Mouse (Mus musculus) CH12.LX (cell line): ENCODE data around the gene Washc2. TPM values are rescaled to one million over a fixed set of nuclear protein-coding genes. Genes with fewer than 3 reads are reported as not detected.

ENCODE experiments used
- DNase-seq: peaks from one replicate; pipeline ENCODE4 v3.0.0-alpha.2; 2013; ENCODE audit errors: extremely low read depth
- H3K27ac ChIP-seq: 2 replicates; pipeline ENCODE4 v1.5.1; 2012; ENCODE audit warnings: low read depth, mild to moderate bottlenecking, control low read depth, moderate library complexity; ENCODE audit not compliant: insufficient read depth
- H3K27me3 ChIP-seq: replicated peaks from 2 replicates; pipeline ENCODE3; 2012; ENCODE audit warnings: inconsistent platforms
- H3K36me3 ChIP-seq, 2 experiments: replicated peaks in 1 of 2; 2 replicates each; pipeline versions ENCODE3 to v1.6.1; 2012; ENCODE audit warnings: inconsistent platforms in 1 of 2, low read length in 1 of 2, mild to moderate bottlenecking in 1 of 2, mixed read lengths in 1 of 2, moderate library complexity in 1 of 2; ENCODE audit not compliant: control insufficient read depth in 1 of 2, insufficient read depth in 1 of 2
- H3K4me1 ChIP-seq, 2 experiments: 2 replicates each; pipeline ENCODE4 v1.6.1; 2012; ENCODE audit warnings: inconsistent platforms in 1 of 2, moderate library complexity in 1 of 2; ENCODE audit not compliant: insufficient read depth in 2 of 2, control insufficient read depth in 1 of 2
- H3K4me2 ChIP-seq: 2 replicates; pipeline ENCODE4 v1.6.1; 2012; ENCODE audit warnings: low read depth, mild to moderate bottlenecking, control low read depth; ENCODE audit not compliant: poor library complexity, insufficient read depth, severe bottlenecking
- H3K4me3 ChIP-seq, 3 experiments: fragments of 150-350 bp in 1 of 3; sonication (generic) in 1 of 3; replicated peaks in 1 of 3; 2 replicates each; pipeline versions ENCODE3 to v1.5.1; 2011 to 2012; ENCODE audit warnings: low read depth in 2 of 3, low read length in 2 of 3, mild to moderate bottlenecking in 2 of 3, moderate library complexity in 2 of 3, control low read depth in 1 of 3, improper control_type of control experiment in 1 of 3, inconsistent platforms in 1 of 3, mixed read lengths in 1 of 3; ENCODE audit not compliant: poor library complexity in 1 of 3
- H3K79me2 ChIP-seq: replicated peaks from 2 replicates; pipeline ENCODE4 v1.6.1; 2012; ENCODE audit warnings: mild to moderate bottlenecking, moderate library complexity; ENCODE audit not compliant: control insufficient read depth, poor library complexity, insufficient read depth, severe bottlenecking; ENCODE audit errors: extremely low read depth
- H3K9ac ChIP-seq: 2 replicates; pipeline ENCODE4 v1.6.1; 2012; ENCODE audit warnings: low read depth, mild to moderate bottlenecking, control low read depth, moderate library complexity; ENCODE audit not compliant: insufficient read depth
- H3K9me3 ChIP-seq: replicated peaks from 2 replicates; pipeline ENCODE3; 2012; ENCODE audit warnings: low read length, inconsistent platforms, mixed read lengths
- CHD1 ChIP-seq: IDR thresholded peaks from 2 replicates; pipeline ENCODE4 v1.6.1; 2012; ENCODE audit warnings: low read depth, low read length, improper control_type of control experiment, inconsistent platforms
- E2F4 ChIP-seq: IDR thresholded peaks from 2 replicates; pipeline ENCODE4 v1.6.1; 2011; ENCODE audit warnings: low read depth, low read length, improper control_type of control experiment; ENCODE audit not compliant: insufficient replicate concordance
- ETS1 ChIP-seq: conservative IDR thresholded peaks from 2 replicates; pipeline ENCODE4 v1.6.1; 2012; ENCODE audit warnings: low read depth, mild to moderate bottlenecking, inconsistent platforms, low read length, improper control_type of control experiment, moderate library complexity
- JUN ChIP-seq: IDR thresholded peaks from 2 replicates; pipeline ENCODE4 v1.6.1; 2011; ENCODE audit warnings: low read depth, mild to moderate bottlenecking, low read length, improper control_type of control experiment, moderate library complexity; ENCODE audit not compliant: insufficient read depth
- MAX ChIP-seq: IDR thresholded peaks from 2 replicates; pipeline ENCODE4 v1.6.1; 2011; ENCODE audit warnings: low read length, improper control_type of control experiment
- MAZ ChIP-seq: IDR thresholded peaks from 2 replicates; pipeline ENCODE4 v1.6.1; 2012; ENCODE audit warnings: low read depth, mild to moderate bottlenecking, inconsistent platforms, low read length, improper control_type of control experiment, moderate library complexity
- PAX5 ChIP-seq: IDR thresholded peaks from 2 replicates; pipeline ENCODE4 v1.6.1; 2012; ENCODE audit warnings: low read length, inconsistent platforms, mixed read lengths
- POLR2AphosphoS2 ChIP-seq: IDR thresholded peaks from 2 replicates; pipeline ENCODE4 v1.6.1; 2011; ENCODE audit warnings: low read depth, low read length, improper control_type of control experiment
- SIN3A ChIP-seq: IDR thresholded peaks from 2 replicates; pipeline ENCODE4 v1.6.1; 2012; ENCODE audit warnings: low read length, improper control_type of control experiment, inconsistent platforms
- SMC3 ChIP-seq: IDR thresholded peaks from 2 replicates; pipeline ENCODE4 v1.6.1; 2011; ENCODE audit warnings: low read depth, low read length, improper control_type of control experiment
- TBP ChIP-seq: conservative IDR thresholded peaks from 2 replicates; pipeline ENCODE4 v1.6.1; 2011; ENCODE audit warnings: low read depth, low read length, improper control_type of control experiment
- UBTF ChIP-seq: IDR thresholded peaks from 2 replicates; pipeline ENCODE4 v1.6.1; 2012; ENCODE audit warnings: low read depth, mild to moderate bottlenecking, inconsistent platforms, low read length, improper control_type of control experiment, moderate library complexity
- ZC3H11A ChIP-seq: IDR thresholded peaks from 2 replicates; pipeline ENCODE4 v1.6.1; 2012; ENCODE audit warnings: low read depth, mild to moderate bottlenecking, inconsistent platforms, low read length, improper control_type of control experiment
- ZNF384 ChIP-seq: IDR thresholded peaks from 2 replicates; pipeline ENCODE4 v1.6.1; 2012; ENCODE audit warnings: low read depth, low read length, improper control_type of control experiment, inconsistent platforms
- dilution Hi-C: fragments of 300-500 bp; cut with MboI; formaldehyde crosslinking; loops from 2 replicates; pipeline ENCODE4 v1.14.3; 2020; ENCODE audit warnings: low sequenced_read_pairs; ENCODE audit not compliant: extremely low pct_unique_long_range_greater_than_20kb, extremely low pct_ligation_motif_present
- in situ Hi-C: fragments of 300-500 bp; cut with MboI; formaldehyde crosslinking; loops from 3 replicates; pipeline ENCODE4 v1.14.3; 2019; ENCODE audit warnings: low sequenced_read_pairs, low pct_ligation_motif_present, low pct_unique_long_range_greater_than_20kb, mixed read lengths
- polyA plus RNA-seq: library from polyadenylated mRNA; unstranded; fragments of >175 nt; gene quantifications from 2 replicates; pipeline ENCODE4 v1.2.1, GENCODE M21; 2012; ENCODE audit warnings: low read depth; ENCODE audit not compliant: insufficient read length
- total RNA-seq, 2 experiments: library from RNA; depleted of rRNA; stranded (reverse); fragments of 300-350 nt in 1 of 2; fragments of >200 nt in 1 of 2; gene quantifications; 2 replicates each; pipeline ENCODE4 v1.2.3; 2012 to 2014

The Washc2 gene
- total and polyA plus RNA-seq, 3 experiments: 37.3 to 51.7 (median 37.4) TPM

DNA sequence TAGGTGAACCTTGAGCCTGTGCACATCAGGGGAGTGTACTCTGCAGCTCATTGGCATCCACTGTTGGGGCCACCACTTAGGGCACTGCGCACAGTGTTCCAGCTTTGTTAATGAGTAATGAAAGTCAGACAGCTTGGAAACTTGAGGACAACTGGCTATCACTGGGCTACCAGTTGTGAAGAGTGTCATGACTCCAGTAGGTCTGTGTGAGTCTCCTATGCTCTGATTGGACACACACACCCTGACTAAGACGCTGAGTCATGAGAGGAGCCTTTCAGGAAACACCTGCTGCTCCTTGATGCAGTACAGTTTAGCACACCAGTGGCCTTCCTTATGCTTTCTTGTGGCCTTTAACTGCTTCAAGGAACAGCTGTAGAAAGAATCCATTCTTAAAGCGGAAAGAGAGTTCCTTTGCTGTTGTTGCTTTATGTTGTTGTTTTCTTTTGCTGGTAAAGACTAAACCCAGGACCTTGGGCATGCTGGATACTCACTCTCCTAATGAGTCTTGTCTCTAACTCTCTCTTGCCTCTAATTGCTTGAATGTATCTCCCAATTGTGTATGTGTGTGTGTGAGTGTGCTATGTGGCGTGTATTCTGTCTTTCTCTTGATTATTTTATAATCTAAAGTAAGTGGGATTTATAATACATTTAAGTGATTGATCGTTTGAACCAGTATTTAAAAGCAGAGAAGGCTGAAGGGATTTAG lies 79.2 kb downstream of the Washc2 start (continued):
- TF ChIP-seq JUN (no peak), SIN3A (peak; percentile 39; the same call in 1 of the 2 replicates), ZNF384 (no peak), CHD1 (no peak), ETS1 (peak; percentile 87), POLR2AphosphoS2 (no peak), E2F4 (no peak), ZC3H11A (no peak), MAX (no peak), UBTF (no peak)
- TF ChIP-seq, all 38 proteins: peak for 9

- peaks cover 0 to 5% of the 10 kb centered on the region in 2 experiments for H3K36me3 ChIP-seq
- H3K9me3 ChIP-seq: no peaks in the 10 kb centered on the region
- H3K79me2 ChIP-seq: no peaks in the 10 kb centered on the region
- H3K9ac ChIP-seq: no peak overlapping the region
- dilution Hi-C loops: no loop called here
- H3K27ac ChIP-seq: no peak overlapping the region
- H3K4me1 ChIP-seq: peaks cover 0 to 2% of the 10 kb centered on the region in 2 experiments; a peak in 1 of 4 replicates
- DNase-seq: no peak
- H3K27me3 ChIP-seq: no peaks in the 10 kb centered on the region
- TF ChIP-seq PAX5 (no peak), POLR2AphosphoS2 (no peak), TBP (no peak), SMC3 (no peak), MAX (no peak), MAZ (no peak)
- no peak overlapping the region for H3K4me3 ChIP-seq
- in situ Hi-C loops: no loop called here
- no peak overlapping the region; the same call in 1 of the 2 replicates for H3K4me2 ChIP-seq
These were observed 103.6 kb downstream of the Washc2 start for GRCm38 (mm10) chr6:116311411-116311810.

Other genes with a start within 250 kb of the Washc2 start
- gene Plxnd1, start 213.0 kb upstream of the Washc2 start, total RNA-seq (2012; rRNA removed): 69.2 and 73.8 TPM in 2 replicates
- gene Plxnd1, start 213.0 kb upstream of the Washc2 start, total RNA-seq (2014; rRNA removed): 20.4 and 27.7 TPM in 2 replicates
- gene Plxnd1, start 213.0 kb upstream of the Washc2 start, polyA plus RNA-seq: 49.3 and 63.2 TPM in 2 replicates
- gene Tmcc1, start 14.6 kb upstream of the Washc2 start, total RNA-seq (2012; rRNA removed): 52.6 and 60.8 TPM in 2 replicates
- 3.6 and 3.9 TPM in 2 replicates for gene Tmcc1, start 14.6 kb upstream of the Washc2 start, total RNA-seq (2014; rRNA removed)
- 3.7 TPM in 2 replicates for gene Tmcc1, start 14.6 kb upstream of the Washc2 start, polyA plus RNA-seq
- 3.0 and 3.1 TPM in 2 replicates for gene Zfand4, start 56.2 kb downstream of the Washc2 start, total RNA-seq (2012; rRNA removed)
- gene Zfand4, start 56.2 kb downstream of the Washc2 start, total RNA-seq (2014; rRNA removed): 2.2 and 2.7 TPM in 2 replicates
- gene Zfand4, start 56.2 kb downstream of the Washc2 start, polyA plus RNA-seq: 3.8 and 4.4 TPM in 2 replicates
- 7.8 and 8.0 TPM in 2 replicates for gene March8, start 130.0 kb downstream of the Washc2 start, total RNA-seq (2012; rRNA removed)
- 4.9 and 6.6 TPM in 2 replicates for gene March8, start 130.0 kb downstream of the Washc2 start, total RNA-seq (2014; rRNA removed)
- 4.3 and 4.9 TPM in 2 replicates for gene March8, start 130.0 kb downstream of the Washc2 start, polyA plus RNA-seq